Mouse (Mus musculus) hindbrain, embryonic 15.5 days (tissue): Measurements from ENCODE around the gene Hspa12a. TPM values are rescaled to one million over a fixed set of nuclear protein-coding genes. Genes with fewer than 3 reads are reported as not detected.

Experiments used
- ATAC-seq: fragments of 200-750 bp; cut with Nextera tagmentation; 2 replicates; pipeline ENCODE4 v1.8.0; 2017; ENCODE audit warnings: low read depth, moderate number of reproducible peaks, moderate TSS enrichment; ENCODE audit not compliant: low FRiP score
- H3K27ac ChIP-seq: fragments of 300-500 bp; sonication (generic); replicated peaks from 2 replicates; pipeline ENCODE4 v1.5.1; 2015; ENCODE audit warnings: mild to moderate bottlenecking, inconsistent platforms
- H3K27me3 ChIP-seq: fragments of 300-500 bp; sonication (generic); 2 replicates; pipeline ENCODE4 v1.6.1; 2015; ENCODE audit warnings: control low read depth, inconsistent platforms
- H3K36me3 ChIP-seq: fragments of 300-500 bp; sonication (generic); 2 replicates; pipeline ENCODE4 v1.6.1; 2015; ENCODE audit warnings: control low read depth, inconsistent platforms
- H3K4me1 ChIP-seq: fragments of 300-500 bp; sonication (generic); replicated peaks from 2 replicates; pipeline ENCODE4 v1.6.1; 2015; ENCODE audit warnings: control low read depth, inconsistent platforms
- H3K4me2 ChIP-seq: fragments of 300-500 bp; sonication (generic); 2 replicates; pipeline ENCODE4 v1.6.1; 2015; ENCODE audit warnings: moderate library complexity, mild to moderate bottlenecking, inconsistent platforms
- H3K4me3 ChIP-seq: fragments of 300-500 bp; sonication (generic); 2 replicates; pipeline ENCODE4 v1.5.1; 2015; ENCODE audit warnings: mild to moderate bottlenecking, inconsistent platforms
- H3K9ac ChIP-seq: fragments of 300-500 bp; sonication (generic); 2 replicates; pipeline ENCODE4 v1.6.1; 2015; ENCODE audit warnings: inconsistent platforms
- H3K9me3 ChIP-seq: fragments of 300-500 bp; sonication (generic); 2 replicates; pipeline ENCODE4 v1.6.1; 2016; ENCODE audit warnings: control low read depth, inconsistent platforms
- WGBS: fragments of 180-500 bp; shearing (Covaris S2); methylation state at CpG from one replicate; pipeline ENCODE4 v1.1.7; 2015; 5-methylcytosine and 5-hydroxymethylcytosine counted together
- polyA plus RNA-seq: library from polyadenylated mRNA; unstranded; fragments of >200 nt; fragmentation: Nextera tagmentation; extraction: Ambion mirVana; gene quantifications from 2 replicates; pipeline ENCODE4 v1.2.1, GENCODE M21; 2015

Gene Hspa12a
- polyA plus RNA-seq, 1 experiment from 2014 or later, result 65.3 TPM

GRCm38 (mm10) chr19:58872381-58873259, 70.8 kb downstream of the Hspa12a start:
- Histone ChIP-seq H3K9me3 (no peaks in the 10 kb centered on the region), H3K4me1 (no peaks in the 10 kb centered on the region), H3K9ac (no peak overlapping the region), H3K27me3 (no peaks in the 10 kb centered on the region), H3K27ac (no peak overlapping the region), H3K4me3 (no peak overlapping the region), H3K4me2 (no peak overlapping the region), H3K36me3 (no peaks in the 10 kb centered on the region)
- no peak for ATAC-seq
- 84% methylated on average over 11 of the region's 11 CpGs for WGBS

DNA sequence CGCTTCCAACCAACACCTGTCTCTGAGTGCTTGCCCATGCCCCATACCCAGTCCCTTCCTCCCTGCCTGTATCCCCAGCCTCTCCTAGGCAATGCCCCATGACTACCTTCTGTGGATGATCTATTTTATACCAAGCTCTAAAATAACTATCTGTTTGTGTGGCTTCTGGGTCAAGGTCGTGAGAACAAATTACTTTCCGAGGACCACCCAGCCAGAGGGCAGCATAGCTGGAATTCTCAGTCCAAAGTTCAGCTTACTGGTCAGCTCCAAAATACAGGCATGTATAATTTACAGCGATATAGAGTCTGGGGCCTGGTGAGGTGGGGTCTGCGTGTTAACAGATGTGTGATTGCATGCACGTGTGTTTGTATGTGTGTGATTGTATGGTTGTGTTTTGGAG, 71.6 kb downstream of the Hspa12a start:
- no peak overlapping the region for H3K4me3 ChIP-seq
- H3K36me3 ChIP-seq, result no peaks in the 10 kb centered on the region
- no peak overlapping the region for H3K27ac ChIP-seq
- H3K27me3 ChIP-seq, result no peaks in the 10 kb centered on the region
- no peak overlapping the region for H3K9ac ChIP-seq
- no peaks in the 10 kb centered on the region for H3K9me3 ChIP-seq
- H3K4me2 ChIP-seq, result no peak overlapping the region
- 80% methylated on average over 6 of the region's 6 CpGs for WGBS
- ATAC-seq, result no peak
- no peaks in the 10 kb centered on the region for H3K4me1 ChIP-seq

GRCm38 (mm10) chr19:58866651-58867050, 76.8 kb downstream of the Hspa12a start:
- no peaks in the 10 kb centered on the region for H3K27me3 ChIP-seq
- no peak overlapping the region for H3K4me2 ChIP-seq
- H3K9me3 ChIP-seq, result no peaks in the 10 kb centered on the region
- no peaks in the 10 kb centered on the region for H3K4me1 ChIP-seq
- H3K4me3 ChIP-seq, result no peak overlapping the region
- WGBS, result 93% methylated on average over 4 of the region's 4 CpGs
- H3K9ac ChIP-seq, result no peak overlapping the region
- no peak overlapping the region for H3K27ac ChIP-seq
- ATAC-seq, result no peak
- no peaks in the 10 kb centered on the region for H3K36me3 ChIP-seq

DNA sequence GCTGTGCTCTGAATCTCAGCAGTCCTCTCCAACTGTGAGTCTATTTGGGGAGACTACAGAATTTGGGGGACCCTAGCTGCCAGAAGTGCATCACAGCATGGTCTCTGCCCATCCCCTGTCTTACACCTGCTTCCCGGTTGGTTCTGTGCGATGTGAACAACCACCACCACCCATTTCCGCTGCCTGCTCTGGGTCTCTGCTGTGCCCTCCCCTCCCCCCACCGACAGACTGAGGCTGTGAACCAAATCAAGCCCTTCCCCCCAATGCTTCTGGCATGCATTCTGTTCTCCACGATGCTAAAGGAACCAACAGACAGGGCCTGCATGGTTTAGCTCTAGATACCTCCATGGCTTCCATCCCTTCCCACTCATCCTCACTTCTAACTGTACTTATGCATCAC, 78.2 kb downstream of the Hspa12a start:
- 51% methylated on average over 5 of the region's 5 CpGs for WGBS
- H3K4me1 ChIP-seq, result peaks cover 8% of the 10 kb centered on the region
- no peaks in the 10 kb centered on the region for H3K36me3 ChIP-seq
- H3K27me3 ChIP-seq, result no peaks in the 10 kb centered on the region
- H3K27ac ChIP-seq, result no peak overlapping the region
- H3K9me3 ChIP-seq, result no peaks in the 10 kb centered on the region
- H3K4me3 ChIP-seq, result no peak overlapping the region
- ATAC-seq, result no peak
- H3K4me2 ChIP-seq, result no peak overlapping the region
- H3K9ac ChIP-seq, result no peak overlapping the region

DNA sequence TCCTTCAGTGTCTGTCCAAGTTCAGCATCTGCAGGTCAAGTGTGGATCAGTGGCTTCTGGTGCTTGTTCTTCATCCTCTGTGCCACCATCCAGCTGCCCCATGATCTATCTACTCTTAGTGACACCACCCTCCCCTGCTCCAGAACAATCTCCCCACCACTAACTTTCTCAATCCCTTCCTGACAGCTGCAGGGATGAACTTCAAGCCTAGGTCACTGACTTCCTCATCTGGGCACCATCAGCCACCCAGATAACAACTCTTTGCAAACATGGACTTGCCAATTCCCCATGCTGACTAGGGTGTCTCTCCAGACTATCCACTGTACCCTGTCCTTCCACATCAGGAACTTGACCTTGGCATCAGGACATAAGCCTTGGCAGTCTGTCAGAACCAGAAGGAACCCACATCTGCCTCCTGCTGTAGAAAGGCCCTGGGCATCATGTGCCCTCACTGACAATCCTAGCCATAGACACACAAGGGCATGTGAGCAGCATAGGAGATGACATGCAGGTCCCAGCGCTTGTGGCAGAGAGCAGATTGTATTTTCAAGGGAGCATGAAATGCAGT, 79.4 kb downstream of the Hspa12a start:
- no peak for ATAC-seq
- Histone ChIP-seq H3K9me3 (no peaks in the 10 kb centered on the region), H3K36me3 (no peaks in the 10 kb centered on the region), H3K9ac (no peak overlapping the region), H3K27ac (no peak overlapping the region), H3K4me1 (peaks cover 17% of the 10 kb centered on the region), H3K4me3 (no peak overlapping the region), H3K27me3 (no peaks in the 10 kb centered on the region), H3K4me2 (no peak overlapping the region)
- WGBS, result 91% methylated on average over 1 of the region's 1 CpGs

DNA sequence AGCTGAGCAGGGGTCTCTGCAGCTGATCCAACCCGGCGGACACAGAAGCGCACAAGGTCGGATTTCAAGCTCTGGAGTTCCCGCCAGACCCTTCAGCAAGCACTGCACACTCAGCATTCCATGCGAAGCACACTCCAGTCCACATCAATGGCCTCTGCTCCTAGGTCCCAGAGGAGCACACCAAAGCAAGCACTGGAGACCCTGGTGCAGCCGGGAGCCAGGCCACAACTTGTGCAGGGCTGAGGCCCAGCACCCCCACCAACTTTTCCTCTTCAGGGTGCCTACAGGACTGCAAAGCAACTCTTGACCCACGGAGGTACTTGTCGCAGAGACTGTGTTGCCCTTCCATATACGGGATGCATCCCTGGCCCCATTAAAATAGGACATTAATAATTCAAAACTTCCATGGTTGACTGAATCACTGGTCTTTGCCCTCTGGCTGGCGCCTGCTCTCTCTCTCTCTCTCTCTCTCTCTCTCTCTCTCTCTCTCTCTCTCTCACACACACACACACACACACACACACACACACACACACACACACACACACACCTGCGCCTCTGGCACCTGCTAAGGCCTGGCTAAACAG, 82.2 kb downstream of the Hspa12a start:
- Histone ChIP-seq H3K4me2 (peak overlapping the region; percentile 87), H3K36me3 (no peaks in the 10 kb centered on the region), H3K27me3 (no peaks in the 10 kb centered on the region), H3K9ac (peak overlapping the region; percentile 70), H3K4me3 (peak overlapping the region; percentile 73), H3K9me3 (no peaks in the 10 kb centered on the region), H3K4me1 (peaks cover 29% of the 10 kb centered on the region), H3K27ac (peak overlapping the region; percentile 80)
- no peak for ATAC-seq
- 17% methylated on average over 12 of the region's 12 CpGs for WGBS

DNA sequence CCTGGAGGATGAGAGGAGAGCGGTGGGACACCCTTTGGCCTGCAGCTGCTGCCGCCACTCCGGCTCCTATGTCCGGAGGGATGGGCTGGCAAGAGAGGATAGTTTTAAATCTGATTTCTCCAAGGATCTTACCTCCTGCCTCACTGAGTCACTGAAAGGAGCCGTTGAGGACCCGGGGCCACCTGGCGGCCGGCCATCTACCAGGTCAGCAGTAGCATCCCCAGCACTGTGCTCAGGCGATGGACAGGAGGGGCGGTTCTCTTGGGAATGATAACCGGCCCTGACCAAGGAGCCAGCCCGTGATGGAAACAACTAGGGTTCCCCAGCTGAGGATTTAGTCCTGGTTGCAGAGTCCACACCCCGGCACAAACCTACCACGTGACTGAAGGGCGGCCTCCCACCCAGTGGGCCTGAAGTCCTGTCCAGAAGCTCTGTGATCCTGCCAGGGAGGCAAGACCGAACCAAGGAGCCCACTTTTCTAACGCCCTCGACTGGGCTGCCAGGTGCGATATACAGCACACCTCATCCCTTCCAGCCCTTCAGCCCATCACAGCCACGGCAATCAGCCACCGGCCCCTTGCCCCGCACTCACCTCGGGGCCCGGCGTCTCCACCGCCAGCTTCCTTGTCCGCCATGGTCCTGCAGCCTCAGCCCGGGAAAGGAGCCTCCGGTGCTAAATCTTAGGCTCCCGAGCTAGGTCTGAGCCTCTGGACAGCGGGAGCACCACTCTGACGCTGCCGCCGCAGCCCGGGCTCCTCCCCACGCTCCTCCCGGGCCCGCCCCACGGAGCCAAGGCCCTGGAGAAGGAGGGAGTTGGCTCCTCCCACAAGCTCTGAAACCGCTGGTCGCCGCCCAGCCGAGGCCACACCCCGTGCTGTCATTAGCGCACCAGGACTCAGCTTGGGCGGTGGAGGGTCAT, 82.9 kb downstream of the Hspa12a start:
- peak overlapping the region; percentile 70 for H3K9ac ChIP-seq
- peak overlapping the region; percentile 73 for H3K4me3 ChIP-seq
- peaks cover 31% of the 10 kb centered on the region for H3K4me1 ChIP-seq
- no peaks in the 10 kb centered on the region for H3K9me3 ChIP-seq
- peak; percentile 87 for ATAC-seq
- H3K27ac ChIP-seq, result peak overlapping the region; percentile 80
- H3K27me3 ChIP-seq, result no peaks in the 10 kb centered on the region
- H3K4me2 ChIP-seq, result peak overlapping the region; percentile 87
- under 1% methylated on average over 46 of the region's 46 CpGs for WGBS
- no peaks in the 10 kb centered on the region for H3K36me3 ChIP-seq

DNA sequence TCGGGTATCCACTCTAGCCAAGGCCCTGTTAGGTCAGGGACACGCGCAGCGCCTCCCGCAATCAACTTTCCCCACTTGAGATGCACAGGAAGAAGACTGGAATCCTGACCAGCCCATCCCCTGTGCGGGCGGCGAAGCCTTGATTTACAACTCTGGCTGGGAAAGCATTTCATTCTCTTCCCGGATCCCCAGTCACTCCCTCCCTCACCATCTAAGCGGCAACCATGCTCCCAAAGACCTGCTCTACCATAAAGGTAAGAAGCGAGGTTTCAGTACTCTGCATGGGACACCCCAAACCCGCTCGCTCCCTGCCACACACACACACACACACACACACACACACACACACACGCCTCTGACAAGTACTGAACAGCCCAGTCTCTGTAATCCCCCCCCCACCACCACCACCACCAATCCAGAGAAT, 83.6 kb downstream of the Hspa12a start:
- H3K27me3 ChIP-seq, result no peaks in the 10 kb centered on the region
- ATAC-seq, result peak; percentile 46; the same call in 1 of the 2 replicates
- H3K9ac ChIP-seq, result peak overlapping the region; percentile 70
- H3K4me3 ChIP-seq, result peak overlapping the region; percentile 73
- H3K27ac ChIP-seq, result peak overlapping the region; percentile 80
- no peaks in the 10 kb centered on the region for H3K9me3 ChIP-seq
- peak overlapping the region; percentile 87 for H3K4me2 ChIP-seq
- no peaks in the 10 kb centered on the region for H3K36me3 ChIP-seq
- 3% methylated on average over 14 of the region's 14 CpGs for WGBS
- peaks cover 31% of the 10 kb centered on the region for H3K4me1 ChIP-seq

- H3K9ac ChIP-seq, result peak overlapping the region; percentile 70
- peaks cover 31% of the 10 kb centered on the region for H3K4me1 ChIP-seq
- ATAC-seq, result peak; percentile 19; the same call in 1 of the 2 replicates
- peak overlapping the region; percentile 87 for H3K4me2 ChIP-seq
- H3K4me3 ChIP-seq, result peak overlapping the region; percentile 73
- H3K9me3 ChIP-seq, result no peaks in the 10 kb centered on the region
- peak overlapping the region; percentile 80 for H3K27ac ChIP-seq
- 3% methylated on average over 6 of the region's 6 CpGs for WGBS
- no peaks in the 10 kb centered on the region for H3K27me3 ChIP-seq
- H3K36me3 ChIP-seq, result no peaks in the 10 kb centered on the region
These were observed 84.1 kb downstream of the Hspa12a start for GRCm38 (mm10) chr19:58859357-58859756.

GRCm38 (mm10) chr19:58856129-58856855, 87.2 kb downstream of the Hspa12a start:
- no peak for ATAC-seq
- no peak overlapping the region for H3K27ac ChIP-seq
- WGBS, result 67% methylated on average over 9 of the region's 9 CpGs
- H3K36me3 ChIP-seq, result no peaks in the 10 kb centered on the region
- no peak overlapping the region for H3K9ac ChIP-seq
- H3K27me3 ChIP-seq, result no peaks in the 10 kb centered on the region
- no peak overlapping the region for H3K4me3 ChIP-seq
- peaks cover 31% of the 10 kb centered on the region for H3K4me1 ChIP-seq
- no peaks in the 10 kb centered on the region for H3K9me3 ChIP-seq
- no peak overlapping the region for H3K4me2 ChIP-seq

DNA sequence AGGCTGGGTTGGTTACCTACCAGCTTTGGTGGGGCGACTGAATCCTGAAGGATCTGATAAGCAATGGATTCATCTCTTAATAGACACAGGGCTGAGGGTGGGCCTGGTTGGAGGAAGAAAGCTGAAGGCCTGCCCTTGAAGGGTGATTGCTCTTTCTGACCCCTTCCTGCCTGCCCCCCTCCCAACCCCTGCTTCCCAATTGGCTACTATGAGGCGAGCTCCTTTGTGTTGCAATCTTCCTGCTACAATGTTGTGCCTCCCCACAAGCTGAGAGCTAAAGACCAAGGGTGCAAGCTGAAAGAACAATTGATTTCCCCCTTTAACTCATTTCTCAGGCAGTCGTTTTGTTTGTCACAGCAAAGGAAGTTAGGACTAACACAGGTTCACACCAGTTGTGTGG, 88.6 kb downstream of the Hspa12a start:
- H3K9ac ChIP-seq, result no peak overlapping the region
- H3K36me3 ChIP-seq, result no peaks in the 10 kb centered on the region
- no peak overlapping the region for H3K27ac ChIP-seq
- H3K4me1 ChIP-seq, result peaks cover 22% of the 10 kb centered on the region
- no peak for ATAC-seq
- H3K27me3 ChIP-seq, result no peaks in the 10 kb centered on the region
- no peak overlapping the region for H3K4me2 ChIP-seq
- no peak overlapping the region for H3K4me3 ChIP-seq
- WGBS, result 54% methylated on average over 3 of the region's 3 CpGs
- no peaks in the 10 kb centered on the region for H3K9me3 ChIP-seq
